Mouse (Mus musculus): Measurements from ENCODE around the gene Grb14.

- TF ChIP-seq ZNF384 (IDR thresholded peaks at IDR 0.05; ENCODE audit: low read depth, low read length): no peak
- TF ChIP-seq ZC3H11A (IDR thresholded peaks at IDR 0.05; ENCODE audit: borderline replicate concordance, low read depth, low read length): no peak
- no peak for TF ChIP-seq CHD2 (IDR thresholded peaks at IDR 0.05; ENCODE audit: low read depth, low read length)
- no peak for TF ChIP-seq MAFK (IDR thresholded peaks at IDR 0.05; ENCODE audit: insufficient read depth, low read depth, low read length)
Measured at GRCm38 (mm10) chr2:64948418-64949169, 76.2 kb downstream of the Grb14 start.

All from ES-E14 (cell line).